ENCODE assay signal across 11 mouse cellular contexts in the genomic region with DNA sequence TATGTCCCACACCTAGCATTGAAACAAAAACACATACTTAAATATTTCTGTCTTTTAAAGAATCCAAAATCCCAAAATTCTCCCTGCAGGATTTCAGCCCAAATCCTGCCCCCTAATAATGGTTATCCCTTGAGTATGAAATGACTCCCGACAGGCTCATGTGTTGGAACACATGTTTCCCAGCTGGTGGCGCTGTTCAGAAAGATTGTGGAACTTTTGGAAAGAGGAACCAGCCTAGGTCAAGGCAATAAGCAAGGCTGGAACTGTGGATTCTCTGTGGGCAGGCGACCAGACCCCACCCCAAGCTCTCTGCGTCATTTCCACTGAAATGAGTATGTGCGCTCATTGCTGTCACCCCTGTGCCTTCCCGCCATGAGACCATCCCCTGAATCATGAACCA. TPM values are rescaled to one million over a fixed set of nuclear protein-coding genes. Genes with fewer than 3 reads are reported as not detected.
DNase-seq lines count a peak whose midpoint lies in the region; ATAC-seq lines count a peak whose summit lies in the region.
"Had no signal": no experiment of that assay in that cellular context is flagged by ENCODE, and none has a peak within 500 bp of the region (broad histone marks: within the 10 kb centered on the region; RNA-seq: fewer than 3 reads in every experiment).

No protein-coding gene starts in this region.

- H3K9me3 ChIP-seq in midbrain, embryonic 11.5 days (ENCODE audit: control insufficient read depth, low read length) = no peaks in the 10 kb centered on the region; the same call in 1 of the 2 replicates
- H3K9me3 ChIP-seq: hindbrain, embryonic 10.5 days had no signal

- no peaks in the 10 kb centered on the region for H3K4me1 ChIP-seq in midbrain, embryonic 11.5 days (ENCODE audit: control insufficient read depth, insufficient read depth, low read length)
- H3K4me1 ChIP-seq: hindbrain, embryonic 10.5 days had no signal

- H3K27ac ChIP-seq in midbrain, embryonic 11.5 days (ENCODE audit: low read depth, low read length) = no peak overlapping the region
- H3K27ac ChIP-seq: hindbrain, embryonic 10.5 days had no signal

- WGBS in midbrain, embryonic 11.5 days = 85% methylated on average over 6 of the region's 6 CpGs

- no peak overlapping the region for H3K4me3 ChIP-seq in midbrain, embryonic 11.5 days (ENCODE audit: low read depth, low read length)
- H3K4me3 ChIP-seq: hindbrain, embryonic 10.5 days had no signal

- no peak for ATAC-seq in CD4-positive, CD25-positive, alpha-beta regulatory T cell, adult 4 months
- ATAC-seq in megakaryocyte, adult 5-6 weeks (ENCODE audit: poor library complexity, severe bottlenecking) = peak; percentile 87
- ATAC-seq in midbrain, embryonic 11.5 days (ENCODE audit: low FRiP score) = no peak

- no peak overlapping the region for H3K9ac ChIP-seq in midbrain, embryonic 11.5 days (ENCODE audit: low read length)

- no peak overlapping the region for H3K4me2 ChIP-seq in midbrain, embryonic 11.5 days

- no peaks in the 10 kb centered on the region for H3K27me3 ChIP-seq in midbrain, embryonic 11.5 days (ENCODE audit: control insufficient read depth, insufficient read depth, low read length)

- peaks cover 7% of the 10 kb centered on the region; the same call in 1 of the 2 replicates for H3K36me3 ChIP-seq in midbrain, embryonic 11.5 days (ENCODE audit: control insufficient read depth, insufficient read depth, low read length)

- DNase-seq in CD4-positive, CD25-positive, alpha-beta regulatory T cell, adult 2 months (ENCODE audit: low read depth, low spot score) = peak; percentile 18
- peak; percentile 22 for DNase-seq in kidney, adult 9 months
- DNase-seq in kidney, postnatal 14 days = no peak
- peak; percentile 25 for DNase-seq in adrenal gland, postnatal 10 days
- no peak for DNase-seq in cerebellum, adult 11-12 months
- no peak for DNase-seq in midbrain, embryonic 11.5 days (ENCODE audit: low spot score, missing footprints)
- DNase-seq: cerebellum, adult 18-20 months; thymus, postnatal 4 days had no signal

RNA-seq across cellular contexts. Expression of a gene that starts 20.1 kb away (rescaled TPM):
- 10 to 100 TPM; 15.3 to 27.5 TPM for polyA plus RNA-seq in CD4-positive, CD25-positive, alpha-beta regulatory T cell, adult 4 months (2017; shearing (Covaris generic))
- total RNA-seq in adrenal gland, postnatal 10 days (2021) = 10 to 100 TPM; 44.9 to 56.7 TPM
- 15.1 and 18.4 TPM in 2 replicates for total RNA-seq in megakaryocyte, adult 5-6 weeks (2015)
- 16.1 and 17.6 TPM in 2 replicates for total RNA-seq in megakaryocyte, adult 5-6 weeks (2017)
- polyA plus RNA-seq in midbrain, embryonic 11.5 days (2014; fragmentation: Nextera tagmentation; extraction: Ambion mirVana) = 49.0 and 50.5 TPM in 2 replicates

RNA-seq across cellular contexts. Expression of a gene that starts 20.3 kb away (rescaled TPM):
- polyA plus RNA-seq in CD4-positive, CD25-positive, alpha-beta regulatory T cell, adult 4 months (2017; shearing (Covaris generic)) = 10 to 100 TPM; 21.3 to 27.2 TPM
- 10 to 100 TPM; 27.9 to 31.3 TPM for total RNA-seq in adrenal gland, postnatal 10 days (2021)
- 24.8 and 28.2 TPM in 2 replicates for total RNA-seq in megakaryocyte, adult 5-6 weeks (2015)
- 37.4 and 39.3 TPM in 2 replicates for total RNA-seq in megakaryocyte, adult 5-6 weeks (2017)
- polyA plus RNA-seq in midbrain, embryonic 11.5 days (2014; fragmentation: Nextera tagmentation; extraction: Ambion mirVana) = 47.0 and 47.8 TPM in 2 replicates

Comparison
In these comparisons a context has a peak if more than half of its experiments do, and no peak if none do; other contexts are left out.
1. DNase-seq: peak in CD4-positive, CD25-positive, alpha-beta regulatory T cell, adult 2 months (single experiment), kidney, adult 9 months (single experiment) and adrenal gland, postnatal 10 days (single experiment); none in kidney, postnatal 14 days (single experiment), cerebellum, adult 11-12 months (single experiment) and midbrain, embryonic 11.5 days (single experiment).